Mouse (Mus musculus): ENCODE measurements around the gene Ppp1r12b. TPM values are rescaled to one million over a fixed set of nuclear protein-coding genes. Genes with fewer than 3 reads are reported as not detected.

Gene Ppp1r12b
- polyA plus RNA-seq, 2 experiments, result 9.2 to 11.4 TPM

DNA sequence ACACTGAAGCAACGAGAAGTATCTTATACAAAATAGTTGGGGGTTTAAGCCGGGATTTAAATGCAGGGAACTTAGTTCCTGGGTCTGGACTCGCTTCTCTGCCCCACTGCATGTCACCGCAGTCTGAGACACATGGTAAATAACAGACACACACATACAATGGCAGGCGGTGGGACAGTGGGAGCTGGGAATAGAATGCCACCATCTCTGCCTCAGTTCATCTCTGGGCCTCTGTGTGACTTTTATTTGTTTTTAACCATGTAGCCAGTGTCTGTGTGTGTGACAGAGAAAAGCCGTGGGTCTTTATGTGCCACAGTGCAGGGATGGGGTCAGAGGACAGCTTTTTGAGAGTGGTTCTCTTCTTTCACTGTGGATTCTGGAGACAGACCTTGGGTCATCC is 130.8 kb downstream of the Ppp1r12b start:
- no peak overlapping the region for H3K9ac ChIP-seq (ENCODE audit: low read depth, low read length, severe bottlenecking)
- WGBS, result 77% methylated on average over 6 of the region's 6 CpGs
- peaks cover 7% of the 10 kb centered on the region for H3K4me1 ChIP-seq (ENCODE audit: control insufficient read depth, insufficient read depth, low read length)
- H3K36me3 ChIP-seq (ENCODE audit: control insufficient read depth, insufficient read depth, low read length), result no peaks in the 10 kb centered on the region
- no peak overlapping the region for H3K27ac ChIP-seq (replicated peaks; ENCODE audit: low read depth, low read length)
- H3K4me3 ChIP-seq (replicated peaks; ENCODE audit: low read length), result no peak overlapping the region
- DNase-seq (ENCODE audit: low spot score) (no peak), ATAC-seq (ENCODE audit: low FRiP score, low read depth) (no peak)
- no peaks in the 10 kb centered on the region for H3K27me3 ChIP-seq (ENCODE audit: control insufficient read depth, insufficient read depth, low read length)
- no peak overlapping the region for H3K4me2 ChIP-seq (replicated peaks; ENCODE audit: low read depth, low read length, severe bottlenecking)
- TF ChIP-seq POLR2A (IDR thresholded peaks at IDR 0.05; ENCODE audit: borderline replicate concordance, extremely low read depth, insufficient read depth, insufficient read length), result no peak
- H3K9me3 ChIP-seq (ENCODE audit: control insufficient read depth, low read length), result no peaks in the 10 kb centered on the region

DNA sequence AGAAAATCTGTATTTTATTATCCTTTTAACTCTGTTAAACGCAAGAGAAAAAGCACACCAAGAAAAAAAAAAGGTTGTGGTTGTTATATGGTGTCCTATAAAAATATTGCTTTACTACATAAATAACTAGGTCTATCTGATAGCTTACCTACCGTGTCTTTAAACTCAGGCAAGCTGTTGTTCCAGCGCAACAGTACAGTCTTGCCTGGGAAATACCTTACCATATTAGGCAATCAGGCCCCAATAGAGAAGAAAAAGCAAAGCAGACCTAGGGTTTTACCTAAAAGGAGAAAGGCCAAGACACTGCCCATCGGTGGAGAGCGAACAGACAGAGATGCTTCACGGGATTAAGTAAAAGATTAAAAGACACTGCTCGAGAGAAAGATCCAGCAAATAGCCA is 131.9 kb downstream of the Ppp1r12b start:
- DNase-seq (ENCODE audit: low spot score), result no peak
- H3K4me3 ChIP-seq (replicated peaks; ENCODE audit: low read length), result no peak overlapping the region
- no peak for TF ChIP-seq POLR2A (IDR thresholded peaks at IDR 0.05; ENCODE audit: borderline replicate concordance, extremely low read depth, insufficient read depth, insufficient read length)
- no peak overlapping the region for H3K9ac ChIP-seq (ENCODE audit: low read depth, low read length, severe bottlenecking)
- H3K27ac ChIP-seq (replicated peaks; ENCODE audit: low read depth, low read length), result no peak overlapping the region
- no peaks in the 10 kb centered on the region for H3K27me3 ChIP-seq (ENCODE audit: control insufficient read depth, insufficient read depth, low read length)
- WGBS, result 43% methylated on average over 7 of the region's 7 CpGs
- H3K9me3 ChIP-seq (ENCODE audit: control insufficient read depth, low read length), result no peaks in the 10 kb centered on the region
- no peak for ATAC-seq (ENCODE audit: low FRiP score, low read depth)
- H3K4me1 ChIP-seq (ENCODE audit: control insufficient read depth, insufficient read depth, low read length), result peaks cover 7% of the 10 kb centered on the region
- no peak overlapping the region for H3K4me2 ChIP-seq (replicated peaks; ENCODE audit: low read depth, low read length, severe bottlenecking)
- no peaks in the 10 kb centered on the region for H3K36me3 ChIP-seq (ENCODE audit: control insufficient read depth, insufficient read depth, low read length)

- H3K4me1 ChIP-seq (ENCODE audit: control insufficient read depth, insufficient read depth, low read length), result peaks cover 7% of the 10 kb centered on the region
- H3K9me3 ChIP-seq (ENCODE audit: control insufficient read depth, low read length), result no peaks in the 10 kb centered on the region
- 75% methylated on average over 8 of the region's 8 CpGs for WGBS
- H3K4me3 ChIP-seq (replicated peaks; ENCODE audit: low read length), result no peak overlapping the region
- no peak for DNase-seq (ENCODE audit: low spot score)
- no peak overlapping the region for H3K27ac ChIP-seq (replicated peaks; ENCODE audit: low read depth, low read length)
- H3K9ac ChIP-seq (ENCODE audit: low read depth, low read length, severe bottlenecking), result no peak overlapping the region
- no peaks in the 10 kb centered on the region for H3K27me3 ChIP-seq (ENCODE audit: control insufficient read depth, insufficient read depth, low read length)
- TF ChIP-seq POLR2A (IDR thresholded peaks at IDR 0.05; ENCODE audit: borderline replicate concordance, extremely low read depth, insufficient read depth, insufficient read length), result no peak
- no peak for ATAC-seq (ENCODE audit: low FRiP score, low read depth)
- H3K36me3 ChIP-seq (ENCODE audit: control insufficient read depth, insufficient read depth, low read length), result no peaks in the 10 kb centered on the region
- H3K4me2 ChIP-seq (replicated peaks; ENCODE audit: low read depth, low read length, severe bottlenecking), result no peak overlapping the region
These were observed 132.4 kb downstream of the Ppp1r12b start for GRCm38 (mm10) chr1:134823323-134823722.

DNA sequence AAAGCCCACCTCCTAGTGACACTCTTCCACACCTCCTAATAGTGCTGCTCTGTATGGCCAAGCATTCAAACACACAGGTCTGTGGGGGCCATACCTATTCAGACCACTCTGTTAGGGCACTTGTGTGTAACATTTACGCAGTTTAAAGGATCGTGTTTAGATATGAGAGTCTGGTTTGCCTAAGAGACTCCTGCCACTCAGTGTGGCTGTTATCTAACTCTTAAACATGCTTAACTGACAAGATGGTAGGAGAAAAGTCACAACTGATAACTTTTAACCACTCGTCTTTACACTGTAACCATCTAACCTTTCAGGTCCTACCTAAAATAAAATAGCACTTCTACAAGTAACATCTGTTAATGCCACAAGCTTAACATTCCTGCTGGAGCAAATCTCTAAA is 134.9 kb downstream of the Ppp1r12b start:
- 82% methylated on average over 3 of the region's 3 CpGs for WGBS
- Histone ChIP-seq H3K9me3 (ENCODE audit: control insufficient read depth, low read length) (no peaks in the 10 kb centered on the region), H3K36me3 (ENCODE audit: control insufficient read depth, insufficient read depth, low read length) (no peaks in the 10 kb centered on the region), H3K27me3 (ENCODE audit: control insufficient read depth, insufficient read depth, low read length) (no peaks in the 10 kb centered on the region), H3K27ac (replicated peaks; ENCODE audit: low read depth, low read length) (no peak overlapping the region), H3K4me2 (replicated peaks; ENCODE audit: low read depth, low read length, severe bottlenecking) (no peak overlapping the region), H3K4me1 (ENCODE audit: control insufficient read depth, insufficient read depth, low read length) (peaks cover 20% of the 10 kb centered on the region), H3K9ac (ENCODE audit: low read depth, low read length, severe bottlenecking) (no peak overlapping the region), H3K4me3 (replicated peaks; ENCODE audit: low read length) (no peak overlapping the region)
- TF ChIP-seq POLR2A (IDR thresholded peaks at IDR 0.05; ENCODE audit: borderline replicate concordance, extremely low read depth, insufficient read depth, insufficient read length), result no peak
- ATAC-seq (ENCODE audit: low FRiP score, low read depth), result no peak
- DNase-seq (ENCODE audit: low spot score), result no peak

GRCm38 (mm10) chr1:134819196-134819595 is 136.5 kb downstream of the Ppp1r12b start:
- no peaks in the 10 kb centered on the region for H3K9me3 ChIP-seq (ENCODE audit: control insufficient read depth, low read length)
- H3K27me3 ChIP-seq (ENCODE audit: control insufficient read depth, insufficient read depth, low read length), result no peaks in the 10 kb centered on the region
- peaks cover 20% of the 10 kb centered on the region for H3K4me1 ChIP-seq (ENCODE audit: control insufficient read depth, insufficient read depth, low read length)
- 88% methylated on average over 11 of the region's 11 CpGs for WGBS
- ATAC-seq (ENCODE audit: low FRiP score, low read depth), result no peak
- no peak for TF ChIP-seq POLR2A (IDR thresholded peaks at IDR 0.05; ENCODE audit: borderline replicate concordance, extremely low read depth, insufficient read depth, insufficient read length)
- H3K4me2 ChIP-seq (replicated peaks; ENCODE audit: low read depth, low read length, severe bottlenecking), result no peak overlapping the region
- DNase-seq (ENCODE audit: low spot score), result no peak
- H3K27ac ChIP-seq (replicated peaks; ENCODE audit: low read depth, low read length), result no peak overlapping the region
- H3K4me3 ChIP-seq (replicated peaks; ENCODE audit: low read length), result no peak overlapping the region
- no peaks in the 10 kb centered on the region for H3K36me3 ChIP-seq (ENCODE audit: control insufficient read depth, insufficient read depth, low read length)
- no peak overlapping the region for H3K9ac ChIP-seq (ENCODE audit: low read depth, low read length, severe bottlenecking)

DNA sequence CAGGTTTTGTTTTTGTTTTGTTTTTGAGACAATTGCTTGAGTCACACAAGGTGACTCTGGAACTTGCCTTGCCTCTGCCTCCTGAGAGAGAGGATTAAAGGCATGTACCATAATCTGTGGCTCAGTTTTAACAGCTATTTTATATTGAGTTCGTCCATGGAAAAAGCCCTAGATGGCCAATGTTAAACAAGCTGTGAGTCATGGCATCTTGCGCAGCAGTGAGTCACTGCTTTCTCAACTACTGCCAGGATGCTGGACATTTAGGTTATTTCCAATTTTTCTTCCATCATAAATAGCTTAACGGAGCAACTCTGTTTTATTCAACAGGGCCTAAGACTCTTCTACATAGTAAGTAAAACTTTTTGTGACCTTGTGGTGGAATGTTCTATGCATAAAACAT is 137.0 kb downstream of the Ppp1r12b start:
- ATAC-seq (ENCODE audit: low FRiP score, low read depth) (no peak), DNase-seq (ENCODE audit: low spot score) (no peak)
- Histone ChIP-seq H3K36me3 (ENCODE audit: control insufficient read depth, insufficient read depth, low read length) (no peaks in the 10 kb centered on the region), H3K27me3 (ENCODE audit: control insufficient read depth, insufficient read depth, low read length) (no peaks in the 10 kb centered on the region), H3K9ac (ENCODE audit: low read depth, low read length, severe bottlenecking) (no peak overlapping the region), H3K4me1 (ENCODE audit: control insufficient read depth, insufficient read depth, low read length) (peaks cover 17% of the 10 kb centered on the region), H3K9me3 (ENCODE audit: control insufficient read depth, low read length) (no peaks in the 10 kb centered on the region), H3K4me2 (replicated peaks; ENCODE audit: low read depth, low read length, severe bottlenecking) (no peak overlapping the region), H3K27ac (replicated peaks; ENCODE audit: low read depth, low read length) (no peak overlapping the region), H3K4me3 (replicated peaks; ENCODE audit: low read length) (no peak overlapping the region)
- WGBS, result 77% methylated on average over 3 of the region's 3 CpGs
- no peak for TF ChIP-seq POLR2A (IDR thresholded peaks at IDR 0.05; ENCODE audit: borderline replicate concordance, extremely low read depth, insufficient read depth, insufficient read length)
